Mouse (Mus musculus): Measurements from ENCODE around the gene Rfc2. TPM values are rescaled to one million over a fixed set of nuclear protein-coding genes. Genes with fewer than 3 reads are reported as not detected.

The Rfc2 gene
- total and polyA plus RNA-seq, 3 experiments = 304 to 424 TPM; not detected in 1

DNA sequence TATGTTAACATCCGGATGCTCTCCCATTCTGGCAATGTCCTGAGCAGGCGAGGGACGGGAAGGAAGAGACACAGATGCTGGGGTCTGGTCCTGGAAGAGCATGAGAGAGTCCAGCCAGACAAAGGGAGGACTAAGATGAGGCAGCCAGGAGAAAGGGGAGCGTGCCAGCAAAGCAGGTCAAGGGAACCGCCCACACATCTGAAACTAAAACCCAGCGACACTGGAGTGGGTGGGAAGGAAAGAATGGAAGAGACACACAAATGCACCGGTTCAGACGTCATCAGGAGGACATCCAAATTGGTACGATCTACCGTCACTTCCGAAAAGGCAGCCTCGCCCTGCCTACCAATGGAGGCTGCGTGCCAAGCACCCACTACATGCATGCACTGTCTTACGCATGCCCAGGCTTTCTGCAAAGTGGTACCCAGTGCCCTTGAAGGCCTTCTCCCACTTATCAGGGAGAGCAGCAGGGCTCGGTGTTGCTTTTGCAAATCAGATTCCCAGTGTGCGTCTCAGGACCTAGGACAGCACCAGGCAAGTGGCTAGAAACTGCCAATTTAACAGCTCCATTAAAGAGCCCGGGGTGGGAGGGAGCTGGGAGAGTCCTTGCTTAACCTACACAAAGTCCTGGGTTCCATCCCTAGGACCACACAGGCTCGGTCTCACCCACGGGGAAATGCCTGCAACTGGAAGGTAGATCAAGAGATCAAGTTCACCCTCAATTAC is 36.5 kb upstream of the Rfc2 start:
- H3K79me2 ChIP-seq (ENCODE audit: control insufficient read depth, insufficient read depth, low read length, poor library complexity) = no peaks in the 10 kb centered on the region; the same call in 1 of the 2 replicates
- TF ChIP-seq KAT2A (conservative IDR thresholded peaks at IDR 0.05; ENCODE audit: low read depth, low read length) = no peak
- no peak for TF ChIP-seq ELF1 (IDR thresholded peaks at IDR 0.05; ENCODE audit: low read depth, low read length)
- no peak for TF ChIP-seq ZC3H11A (IDR thresholded peaks at IDR 0.05; ENCODE audit: low read depth, low read length)
- TF ChIP-seq ZNF384 (IDR thresholded peaks at IDR 0.05; ENCODE audit: low read depth, low read length) = no peak
- no peak for TF ChIP-seq MXI1 (IDR thresholded peaks at IDR 0.05; ENCODE audit: low read depth, low read length)
- TF ChIP-seq MAX (IDR thresholded peaks at IDR 0.05; ENCODE audit: low read length) = no peak
- TF ChIP-seq ETS1 (IDR thresholded peaks at IDR 0.05; ENCODE audit: low read depth, low read length) = no peak
- TF ChIP-seq MAZ (IDR thresholded peaks at IDR 0.05; ENCODE audit: low read depth, low read length) = no peak
- TF ChIP-seq BHLHE40 (IDR thresholded peaks at IDR 0.05; ENCODE audit: borderline replicate concordance, low read depth, low read length) = no peak
- no peak for TF ChIP-seq UBTF (IDR thresholded peaks at IDR 0.05; ENCODE audit: borderline replicate concordance, insufficient read depth, low read depth, low read length)
- H3K36me3 ChIP-seq (ENCODE audit: control insufficient read depth in 1 of 2, insufficient read depth in 2 of 2, low read length in 2 of 2) = no peaks in the 10 kb centered on the region
- no peak overlapping the region for H3K4me3 ChIP-seq (ENCODE audit: control insufficient read depth in 1 of 2, insufficient read depth in 1 of 2, low read depth in 2 of 2, low read length in 2 of 2)
- peak; percentile 48 for DNase-seq (ENCODE audit: low read depth, low spot score)
- no peak overlapping the region for H3K9ac ChIP-seq (ENCODE audit: control insufficient read depth, low read depth, low read length, poor library complexity, severe bottlenecking)
- H3K4me1 ChIP-seq (ENCODE audit: control insufficient read depth in 1 of 2, insufficient read depth in 2 of 2, low read length in 2 of 2) = no peaks in the 10 kb centered on the region
- no peak overlapping the region for H3K27ac ChIP-seq (ENCODE audit: control insufficient read depth, low read depth, low read length)
- H3K27me3 ChIP-seq (ENCODE audit: control insufficient read depth in 1 of 2, insufficient read depth in 2 of 2, low read length in 2 of 2) = no peaks in the 10 kb centered on the region
- no peaks in the 10 kb centered on the region for H3K9me3 ChIP-seq (replicated peaks; ENCODE audit: insufficient read depth, low read length)

DNA sequence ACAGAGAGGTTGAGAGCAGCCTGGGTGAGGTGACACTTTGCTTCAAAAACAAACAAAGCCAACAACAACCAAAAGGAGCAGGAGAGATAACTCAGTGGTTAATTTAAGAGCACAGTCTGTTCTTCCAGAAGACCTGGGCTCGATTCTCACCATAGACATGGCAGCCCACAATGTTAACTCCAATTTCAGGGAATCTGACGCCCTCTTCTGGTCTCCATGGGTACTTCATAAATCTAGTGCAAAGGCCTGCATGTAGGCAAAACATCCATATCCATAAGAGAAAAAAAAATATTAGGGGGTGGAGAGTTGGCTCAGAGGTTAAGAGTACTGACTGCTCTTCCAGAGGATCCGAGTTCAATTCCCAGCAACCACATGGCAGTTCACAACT is 35.9 kb upstream of the Rfc2 start:
- H3K9me3 ChIP-seq (replicated peaks; ENCODE audit: insufficient read depth, low read length) = no peaks in the 10 kb centered on the region
- no peak for TF ChIP-seq SIN3A (IDR thresholded peaks at IDR 0.05; ENCODE audit: low read length)
- TF ChIP-seq CTCF (IDR thresholded peaks at IDR 0.05 in 2 of 3, conservative IDR thresholded peaks at IDR 0.05 in 1 of 3; ENCODE audit: control insufficient read depth in 1 of 3, insufficient read depth in 1 of 3, low read depth in 2 of 3, low read length in 3 of 3, poor library complexity in 1 of 3, severe bottlenecking in 1 of 3) = peak; percentile 32 to 59 (median 50); a peak in 4 of 6 replicates
- peak; percentile 52 for TF ChIP-seq RAD21 (IDR thresholded peaks at IDR 0.05; ENCODE audit: low read depth, low read length)
- TF ChIP-seq ELF1 (IDR thresholded peaks at IDR 0.05; ENCODE audit: low read depth, low read length) = no peak
- TF ChIP-seq USF1 (IDR thresholded peaks at IDR 0.05; ENCODE audit: low read depth, low read length) = no peak
- TF ChIP-seq ZC3H11A (IDR thresholded peaks at IDR 0.05; ENCODE audit: low read depth, low read length) = peak; percentile 26; the same call in 1 of the 2 replicates
- TF ChIP-seq SMC3 (IDR thresholded peaks at IDR 0.05; ENCODE audit: low read depth, low read length) = peak; percentile 60
- H3K4me3 ChIP-seq (ENCODE audit: control insufficient read depth in 1 of 2, insufficient read depth in 1 of 2, low read depth in 2 of 2, low read length in 2 of 2) = no peak overlapping the region
- H3K4me1 ChIP-seq (ENCODE audit: control insufficient read depth in 1 of 2, insufficient read depth in 2 of 2, low read length in 2 of 2) = no peaks in the 10 kb centered on the region
- no peaks in the 10 kb centered on the region for H3K27me3 ChIP-seq (ENCODE audit: control insufficient read depth in 1 of 2, insufficient read depth in 2 of 2, low read length in 2 of 2)
- H3K27ac ChIP-seq (ENCODE audit: control insufficient read depth, low read depth, low read length) = no peak overlapping the region
- no peaks in the 10 kb centered on the region for H3K36me3 ChIP-seq (ENCODE audit: control insufficient read depth in 1 of 2, insufficient read depth in 2 of 2, low read length in 2 of 2)
- DNase-seq (ENCODE audit: low read depth, low spot score) = peak; percentile 56
- H3K79me2 ChIP-seq (ENCODE audit: control insufficient read depth, insufficient read depth, low read length, poor library complexity) = no peaks in the 10 kb centered on the region; the same call in 1 of the 2 replicates
- H3K9ac ChIP-seq (ENCODE audit: control insufficient read depth, low read depth, low read length, poor library complexity, severe bottlenecking) = no peak overlapping the region

Data from MEL (cell line).